Mouse (Mus musculus): Measurements from ENCODE around the gene Klk1b5. TPM values are rescaled to one million over a fixed set of nuclear protein-coding genes. Genes with fewer than 3 reads are reported as not detected.
"Not testable (repeated sequence)": the region's sequence is repeated elsewhere in the genome, so short reads cannot be mapped to it uniquely, and the experiment has no call there.

Klk1b5 gene
- not detected in 2 replicates for polyA plus RNA-seq (2016; fragmentation: Nextera tagmentation; extraction: Ambion mirVana)

DNA sequence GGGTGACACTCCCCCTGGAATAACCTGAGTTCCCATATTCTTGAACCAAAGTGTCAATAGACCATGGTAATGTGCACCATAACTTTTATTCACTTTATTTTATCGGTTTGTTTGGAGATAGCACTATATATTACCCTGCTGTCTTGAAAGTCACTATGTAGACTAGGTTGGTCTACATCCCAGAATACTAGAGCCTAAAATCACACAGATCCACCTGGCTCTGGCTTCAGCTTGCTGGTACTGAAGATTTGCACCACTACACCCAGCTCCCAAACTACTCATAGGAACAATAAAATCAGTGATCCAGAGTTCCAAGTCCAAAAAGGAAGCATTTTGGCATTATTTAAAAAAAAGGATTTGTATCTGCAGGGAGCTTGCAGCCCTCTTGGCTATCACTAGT, at the start of gene Klk1b5:
TSS of gene Klk1b5 (plus strand) at position 301 of the 400 bp plus-strand sequence.
- no peak within 1 kb of the TSS for H3K27ac ChIP-seq
- no peaks in the 10 kb centered on the region for H3K36me3 ChIP-seq
- ATAC-seq (ENCODE audit: insufficient number of reproducible peaks, insufficient read depth, low FRiP score, low TSS enrichment, low read depth): no peak
- no peak within 1 kb of the TSS for H3K4me3 ChIP-seq (replicated peaks)
- no peak within 1 kb of the TSS for H3K9ac ChIP-seq (replicated peaks)
- H3K27me3 ChIP-seq: 0 out of 2 replicates have a peak, but pooled peaks cover 11% of the 10 kb centered on the region
- no peaks in the 10 kb centered on the region for H3K9me3 ChIP-seq
- no peaks in the 10 kb centered on the region for H3K4me1 ChIP-seq (replicated peaks)
- H3K4me2 ChIP-seq: no peak within 1 kb of the TSS
- 87% methylated on average over 1 of the region's 1 CpGs for WGBS

DNA sequence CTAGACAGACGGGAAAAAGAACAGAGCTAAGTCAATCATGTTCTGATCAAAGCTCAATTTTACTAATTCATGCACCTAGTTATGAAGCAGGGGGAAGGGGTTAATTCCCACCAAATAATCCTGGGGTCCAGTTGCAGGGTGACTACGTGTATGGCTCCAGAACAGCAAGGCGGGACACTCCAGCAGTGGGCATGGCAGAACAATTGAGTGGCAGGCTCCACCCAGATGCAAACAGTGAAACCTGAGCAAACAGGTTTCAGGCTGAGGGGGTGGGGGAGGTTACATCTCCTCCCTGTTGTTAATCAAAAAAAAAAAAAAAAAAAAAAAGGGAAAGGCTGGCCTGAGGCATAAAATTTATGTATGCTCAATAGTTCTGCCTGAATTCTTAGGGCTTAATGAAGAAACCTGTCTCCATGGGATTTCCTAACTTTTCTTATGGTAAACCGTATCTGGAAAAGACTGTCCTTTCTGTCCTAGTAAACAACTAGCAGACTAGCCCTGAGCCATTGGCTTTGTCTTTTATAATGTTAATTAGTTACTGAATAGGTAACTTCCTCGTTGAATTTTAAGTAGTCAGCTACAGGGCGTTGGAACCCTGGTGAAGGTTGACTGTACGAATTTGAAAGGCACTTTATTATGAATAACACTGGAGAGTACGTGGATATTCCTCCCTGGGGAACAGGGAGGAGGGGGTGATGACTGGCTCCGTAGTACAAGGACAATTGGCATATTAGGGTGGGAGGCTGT, 36.3 kb upstream of the Klk1b5 start:
- Histone ChIP-seq H3K27ac (no peak overlapping the region), H3K4me1 (replicated peaks) (no peaks in the 10 kb centered on the region), H3K9ac (replicated peaks) (no peak overlapping the region), H3K4me3 (replicated peaks) (no peak overlapping the region), H3K27me3 (no peaks in the 10 kb centered on the region), H3K9me3 (no peaks in the 10 kb centered on the region), H3K36me3 (no peaks in the 10 kb centered on the region), H3K4me2 (no peak overlapping the region)
- WGBS: 66% methylated on average over 9 of the region's 9 CpGs
- ATAC-seq (ENCODE audit: insufficient number of reproducible peaks, insufficient read depth, low FRiP score, low TSS enrichment, low read depth): no peak

DNA sequence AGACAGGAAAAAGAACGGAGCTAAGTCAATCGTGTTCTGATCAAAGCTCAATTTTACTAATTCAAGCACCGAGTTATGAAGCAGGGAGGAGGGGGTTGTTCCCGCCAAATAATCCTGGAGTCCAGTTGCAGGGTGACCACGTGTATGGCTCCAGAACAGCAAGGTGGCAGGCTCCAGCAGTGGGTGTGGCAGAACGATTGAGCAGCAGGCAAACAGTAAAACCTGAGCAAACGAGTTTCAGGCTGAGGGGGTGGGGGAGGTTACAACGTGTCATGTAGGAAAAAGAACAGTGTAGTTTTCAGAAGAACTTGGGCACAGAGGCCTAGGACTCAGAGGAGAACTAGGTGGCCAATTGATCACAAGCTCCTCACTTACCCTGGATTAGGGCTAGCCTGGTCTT, 29.2 kb upstream of the Klk1b5 start:
- H3K4me2 ChIP-seq; ATAC-seq (ENCODE audit: insufficient number of reproducible peaks, insufficient read depth, low FRiP score, low TSS enrichment, low read depth); H3K4me1 ChIP-seq (replicated peaks); H3K4me3 ChIP-seq (replicated peaks); H3K36me3 ChIP-seq; H3K27ac ChIP-seq; H3K9ac ChIP-seq (replicated peaks); H3K9me3 ChIP-seq; H3K27me3 ChIP-seq: not testable (repeated sequence)
- 54% methylated on average over 8 of the region's 8 CpGs for WGBS

DNA sequence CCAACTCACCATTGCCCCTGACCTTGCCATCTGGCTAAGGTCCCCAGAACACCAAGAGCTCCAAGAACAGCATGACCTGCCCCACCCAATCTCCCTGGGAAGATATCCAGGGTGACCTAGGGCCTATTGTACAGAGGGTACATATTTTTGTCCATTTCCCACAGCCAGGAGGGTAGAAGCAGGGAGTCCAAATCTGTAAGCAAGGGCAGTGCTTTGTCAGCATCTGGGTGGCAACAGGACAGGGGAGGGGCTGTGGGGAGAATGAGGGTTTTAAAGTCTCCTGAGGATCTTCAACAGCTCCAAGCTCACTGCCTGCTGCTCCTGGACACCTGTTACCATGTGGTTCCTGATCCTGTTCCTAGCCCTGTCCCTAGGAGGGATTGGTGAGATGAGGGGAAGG, 27.8 kb upstream of the Klk1b5 start, which contains the start of gene Klk1b24:
TSS of gene Klk1b24 (plus strand) at position 301 of the 400 bp plus-strand sequence.
- H3K27me3 ChIP-seq: not testable (repeated sequence)

DNA sequence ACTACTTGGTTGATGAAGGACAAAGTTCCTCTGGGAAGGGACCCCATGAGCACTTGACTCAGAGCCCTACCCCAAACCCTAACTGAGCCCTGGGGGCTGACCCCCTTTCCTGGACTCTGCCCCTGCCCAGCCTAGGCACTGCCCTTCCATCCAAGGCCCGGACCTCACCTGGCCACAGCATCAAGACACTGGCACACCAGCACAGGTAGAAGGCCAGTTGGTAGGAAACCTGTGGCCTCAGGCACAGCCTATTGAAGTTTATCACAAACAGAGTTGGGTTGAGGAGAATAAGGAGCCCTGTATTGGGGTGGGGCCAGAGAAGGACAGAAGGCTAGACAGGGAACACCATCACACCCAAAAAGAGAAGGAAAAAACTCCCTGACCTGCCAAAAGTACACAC, 22.3 kb upstream of the Klk1b5 start:
- H3K4me3 ChIP-seq (replicated peaks); ATAC-seq (ENCODE audit: insufficient number of reproducible peaks, insufficient read depth, low FRiP score, low TSS enrichment, low read depth); H3K4me1 ChIP-seq (replicated peaks); H3K9me3 ChIP-seq; H3K36me3 ChIP-seq; H3K27me3 ChIP-seq; H3K4me2 ChIP-seq; H3K9ac ChIP-seq (replicated peaks); H3K27ac ChIP-seq: not testable (repeated sequence)
- 81% methylated on average over 1 of the region's 1 CpGs for WGBS

More for the DNA sequence above, 27.8 kb upstream of the Klk1b5 start, which contains the start of gene Klk1b24:
- not testable (repeated sequence) for H3K4me3 ChIP-seq (replicated peaks); H3K9me3 ChIP-seq; H3K27ac ChIP-seq; H3K4me2 ChIP-seq; H3K9ac ChIP-seq (replicated peaks); ATAC-seq (ENCODE audit: insufficient number of reproducible peaks, insufficient read depth, low FRiP score, low TSS enrichment, low read depth); H3K36me3 ChIP-seq; H3K4me1 ChIP-seq (replicated peaks)

DNA sequence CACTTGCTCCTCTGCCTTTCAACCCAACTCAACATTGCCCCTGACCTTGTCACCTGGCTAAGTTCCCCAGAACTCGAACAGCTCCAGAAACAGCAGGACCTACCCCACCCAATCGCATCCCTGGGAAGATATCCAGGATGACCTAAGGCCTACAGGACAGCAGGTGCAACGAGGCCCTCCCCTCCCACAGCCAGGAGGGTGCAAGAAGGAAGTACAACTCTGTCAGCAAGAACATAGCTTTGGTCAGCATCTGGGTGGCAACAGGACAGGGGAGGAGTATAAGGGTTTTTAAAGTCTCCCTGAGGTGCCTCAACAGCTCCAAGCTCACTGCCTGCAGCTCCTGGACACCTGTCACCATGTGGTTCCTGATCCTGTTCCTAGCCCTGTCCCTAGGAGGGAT, 17.9 kb upstream of the Klk1b5 start, which contains the start of gene Klk1b3:
TSS of gene Klk1b3 (plus strand) at position 301 of the 400 bp plus-strand sequence.
- 60% methylated on average over 3 of the region's 3 CpGs for WGBS
- no peaks in the 10 kb centered on the region for H3K27me3 ChIP-seq

DNA sequence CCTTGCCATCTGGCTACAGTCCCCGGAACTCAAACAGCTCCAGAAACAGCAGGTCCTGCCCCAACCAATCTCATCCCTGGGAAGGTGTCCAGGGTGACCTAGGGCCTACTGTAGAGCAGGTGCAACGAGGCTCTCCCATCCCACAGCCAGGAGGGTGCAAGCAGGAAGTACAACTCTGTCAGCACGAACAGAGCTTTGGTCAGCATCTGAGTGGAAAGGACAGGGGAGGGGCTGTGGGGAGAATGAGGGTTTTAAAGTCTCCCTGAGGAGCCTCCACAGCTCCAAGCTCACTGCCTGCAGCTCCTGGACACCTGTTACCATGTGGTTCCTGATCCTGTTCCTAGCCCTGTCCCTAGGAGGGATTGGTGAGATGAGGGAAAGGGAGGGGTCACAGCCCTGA, 8.6 kb upstream of the Klk1b5 start, which contains the start of gene Klk1b4:
TSS of gene Klk1b4 (plus strand) at position 301 of the 400 bp plus-strand sequence.
- H3K9ac ChIP-seq (replicated peaks); H3K27ac ChIP-seq; H3K36me3 ChIP-seq; H3K9me3 ChIP-seq; H3K4me3 ChIP-seq (replicated peaks); ATAC-seq (ENCODE audit: insufficient number of reproducible peaks, insufficient read depth, low FRiP score, low TSS enrichment, low read depth); H3K4me2 ChIP-seq; H3K4me1 ChIP-seq (replicated peaks); H3K27me3 ChIP-seq: not testable (repeated sequence)
- 51% methylated on average over 3 of the region's 3 CpGs for WGBS

More for the DNA sequence above, 17.9 kb upstream of the Klk1b5 start, which contains the start of gene Klk1b3:
- Histone ChIP-seq H3K4me2 (no peak within 1 kb of the TSS), H3K9ac (replicated peaks) (no peak within 1 kb of the TSS), H3K4me3 (replicated peaks) (no peak within 1 kb of the TSS), H3K4me1 (replicated peaks) (no peaks in the 10 kb centered on the region), H3K27ac (no peak within 1 kb of the TSS), H3K9me3 (no peaks in the 10 kb centered on the region), H3K36me3 (no peaks in the 10 kb centered on the region)
- no peak for ATAC-seq (ENCODE audit: insufficient number of reproducible peaks, insufficient read depth, low FRiP score, low TSS enrichment, low read depth)

DNA sequence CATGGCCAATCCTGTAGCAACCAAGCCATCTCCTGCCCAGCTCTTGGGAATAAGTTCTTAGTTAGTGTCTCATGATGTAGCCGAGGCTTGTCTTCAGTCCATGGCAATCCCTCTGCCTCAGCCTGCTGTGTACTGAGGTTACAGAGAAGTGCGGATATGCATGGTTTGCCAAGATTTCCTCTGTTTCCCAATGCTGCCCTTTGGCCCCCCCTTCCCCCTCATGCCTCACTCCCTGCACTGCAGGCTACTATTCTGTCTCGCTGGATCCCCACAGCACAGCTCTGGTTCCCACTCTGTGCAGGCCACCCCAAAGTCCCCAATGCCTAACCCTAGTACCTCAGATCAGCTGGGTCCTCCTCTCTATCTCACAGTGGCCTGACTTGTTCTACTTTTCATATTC, 7.4 kb upstream of the Klk1b5 start:
- Histone ChIP-seq H3K4me3 (replicated peaks) (no peak overlapping the region), H3K27me3 (no peaks in the 10 kb centered on the region), H3K4me2 (no peak overlapping the region), H3K27ac (no peak overlapping the region), H3K9me3 (no peaks in the 10 kb centered on the region), H3K36me3 (no peaks in the 10 kb centered on the region), H3K4me1 (replicated peaks) (no peaks in the 10 kb centered on the region), H3K9ac (replicated peaks) (no peak overlapping the region)
- 86% methylated on average over 3 of the region's 3 CpGs for WGBS
- no peak for ATAC-seq (ENCODE audit: insufficient number of reproducible peaks, insufficient read depth, low FRiP score, low TSS enrichment, low read depth)

DNA sequence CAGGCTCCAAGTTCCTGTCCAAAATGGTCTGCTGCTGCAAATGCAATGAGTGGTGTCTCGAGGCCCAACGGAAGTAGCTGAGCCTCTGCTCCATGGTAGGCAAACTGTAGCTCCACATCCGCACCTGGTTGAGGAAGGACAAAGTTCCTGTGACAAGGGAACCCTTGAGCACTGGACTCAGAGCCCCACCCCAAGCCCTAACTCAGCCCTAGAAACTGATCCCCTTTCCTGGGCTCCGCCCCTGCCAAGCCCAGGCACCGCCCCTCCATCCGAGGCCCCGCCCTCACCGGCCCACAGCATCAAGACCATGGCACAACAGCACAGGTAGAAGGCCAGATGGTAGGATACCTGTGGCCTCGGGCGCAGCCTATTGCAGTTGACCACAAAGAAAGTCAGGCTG, 5.9 kb downstream of the Klk1b5 start:
- not testable (repeated sequence) for H3K4me1 ChIP-seq (replicated peaks); H3K36me3 ChIP-seq; H3K9me3 ChIP-seq; H3K4me2 ChIP-seq; H3K9ac ChIP-seq (replicated peaks); H3K4me3 ChIP-seq (replicated peaks); ATAC-seq (ENCODE audit: insufficient number of reproducible peaks, insufficient read depth, low FRiP score, low TSS enrichment, low read depth); H3K27ac ChIP-seq; H3K27me3 ChIP-seq
- 67% methylated on average over 9 of the region's 10 CpGs for WGBS

DNA sequence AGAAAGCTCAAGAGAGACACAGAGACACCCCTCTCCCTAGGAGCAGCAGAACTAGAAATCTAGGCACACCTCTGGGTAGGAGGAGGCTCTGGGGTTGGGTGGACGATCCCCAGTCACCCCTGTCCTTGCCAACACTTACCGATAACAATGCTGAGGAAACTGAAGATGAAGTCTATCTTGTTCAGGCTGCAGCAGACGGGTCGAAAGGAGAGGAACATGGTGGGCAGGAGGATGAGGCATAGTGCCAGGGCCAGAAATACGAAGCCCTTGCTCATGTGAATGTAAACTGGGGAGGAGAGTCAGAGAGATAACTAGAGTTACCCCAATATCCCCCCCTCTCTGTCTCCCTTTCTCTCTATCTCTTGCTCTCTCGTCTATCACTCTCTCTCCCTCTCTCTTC, 6.6 kb downstream of the Klk1b5 start:
- not testable (repeated sequence) for H3K9me3 ChIP-seq; H3K4me2 ChIP-seq; H3K36me3 ChIP-seq; H3K9ac ChIP-seq (replicated peaks); H3K27ac ChIP-seq; H3K4me1 ChIP-seq (replicated peaks); ATAC-seq (ENCODE audit: insufficient number of reproducible peaks, insufficient read depth, low FRiP score, low TSS enrichment, low read depth); H3K4me3 ChIP-seq (replicated peaks); H3K27me3 ChIP-seq
- 79% methylated on average over 6 of the region's 6 CpGs for WGBS

DNA sequence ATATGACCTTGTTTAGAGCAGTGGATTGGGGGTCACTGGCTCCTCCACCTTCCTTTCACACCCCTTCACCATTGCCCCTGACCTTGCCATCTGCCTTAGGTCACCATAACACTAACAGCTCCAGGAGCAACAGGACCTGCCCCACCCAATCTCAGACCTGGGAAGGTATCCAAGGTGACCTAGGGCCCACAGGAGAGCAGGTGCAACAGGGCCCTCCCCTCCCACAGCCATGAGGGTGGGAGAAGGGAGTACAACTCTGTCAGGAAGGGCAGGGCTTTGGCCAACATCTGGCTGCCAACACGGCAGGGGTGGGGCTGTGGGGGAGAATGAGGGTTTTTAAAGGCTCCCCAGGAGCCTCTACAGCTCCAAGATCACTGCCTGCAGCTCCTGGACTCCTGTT, 9.3 kb downstream of the Klk1b5 start, which contains the start of gene Klk1:
TSS of gene Klk1 (plus strand) at position 285 of the 400 bp plus-strand sequence.
- 57% methylated on average over 1 of the region's 1 CpGs for WGBS
- no peak within 1 kb of the TSS for H3K9ac ChIP-seq (replicated peaks)
- H3K27me3 ChIP-seq: 0 out of 2 replicates have a peak, but pooled peaks cover 2% of the 10 kb centered on the region
- H3K4me3 ChIP-seq (replicated peaks): no peak within 1 kb of the TSS
- ATAC-seq (ENCODE audit: insufficient number of reproducible peaks, insufficient read depth, low FRiP score, low TSS enrichment, low read depth): no peak
- no peak within 1 kb of the TSS for H3K4me2 ChIP-seq
- no peaks in the 10 kb centered on the region for H3K4me1 ChIP-seq (replicated peaks)
- no peaks in the 10 kb centered on the region for H3K9me3 ChIP-seq
- no peak within 1 kb of the TSS for H3K27ac ChIP-seq
- H3K36me3 ChIP-seq: no peaks in the 10 kb centered on the region

DNA sequence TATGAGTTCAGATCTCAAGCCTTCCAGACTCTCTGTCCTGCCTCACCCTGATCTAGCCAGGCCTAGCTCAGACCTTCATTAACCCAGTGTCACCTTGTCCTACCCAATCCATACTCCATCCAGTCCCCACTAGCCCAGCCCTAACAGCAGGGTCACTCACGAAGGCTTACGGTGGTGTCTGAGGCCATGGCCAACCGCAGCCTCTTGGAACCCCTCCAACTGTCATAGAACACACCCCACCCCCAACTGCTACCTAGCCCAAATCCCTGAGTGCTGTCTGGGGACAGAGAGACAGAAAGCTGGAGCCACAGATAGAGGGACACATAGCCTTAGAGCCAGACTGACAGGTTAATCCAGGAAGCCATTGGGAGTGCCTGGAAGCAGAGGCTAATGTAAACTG, 20.2 kb downstream of the Klk1b5 start, which contains the start of gene Gm36864:
TSS of gene Gm36864 (plus strand) at position 269 of the 400 bp plus-strand sequence.
- 73% methylated on average over 3 of the region's 3 CpGs for WGBS
- Histone ChIP-seq H3K36me3 (no peaks in the 10 kb centered on the region), H3K9me3 (no peaks in the 10 kb centered on the region), H3K27me3 (peaks cover 4% of the 10 kb centered on the region; the same call in 1 of the 2 replicates), H3K9ac (replicated peaks) (no peak within 1 kb of the TSS), H3K4me1 (replicated peaks) (no peaks in the 10 kb centered on the region), H3K27ac (no peak within 1 kb of the TSS), H3K4me3 (replicated peaks) (no peak within 1 kb of the TSS), H3K4me2 (no peak within 1 kb of the TSS)
- ATAC-seq (ENCODE audit: insufficient number of reproducible peaks, insufficient read depth, low FRiP score, low TSS enrichment, low read depth): no peak
